Mouse (Mus musculus) stomach, postnatal 0 days (tissue): ENCODE results near the gene Cbarp.

Source experiments
- CTCF ChIP-seq: IDR thresholded peaks from 2 replicates; pipeline ENCODE4 v1.5.1; 2016; ENCODE audit warnings: antibody characterized with exemption, low read depth, mild to moderate bottlenecking, moderate library complexity
- EP300 ChIP-seq: optimal IDR thresholded peaks from 2 replicates; pipeline ENCODE3; 2016; ENCODE audit warnings: antibody characterized with exemption

GRCm38 (mm10) chr10:80156752-80157053 is 16.1 kb upstream of the Cbarp start:
- TF ChIP-seq CTCF (no peak), EP300 (no peak)
